Mouse (Mus musculus): ENCODE data around the gene Cdh10.

DNA sequence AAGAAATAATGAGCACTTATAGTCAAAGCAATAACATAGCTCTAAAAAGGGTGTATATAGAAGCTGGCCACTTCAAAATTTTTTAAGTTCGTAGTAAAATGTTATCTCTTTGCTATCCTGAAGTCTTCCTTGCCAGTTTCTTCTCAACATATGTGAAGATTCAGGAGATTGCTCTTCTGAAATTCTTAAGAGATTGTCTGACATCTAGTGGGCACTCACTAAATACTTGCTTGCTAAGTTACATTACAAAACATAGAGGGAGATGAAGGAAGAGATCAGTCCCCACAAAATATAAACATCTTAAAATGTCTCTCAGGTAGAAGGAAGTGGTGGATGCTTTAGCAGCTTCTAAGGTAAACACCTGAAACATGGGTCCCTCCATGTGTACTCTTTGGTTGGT lies 221.3 kb downstream of the Cdh10 start:
- TF ChIP-seq CTCF (conservative IDR thresholded peaks at IDR 0.05; ENCODE audit: insufficient read depth, insufficient read length, low read depth, low read length) (no peak), POLR2A (IDR thresholded peaks at IDR 0.05; ENCODE audit: low read depth, low read length) (no peak)

Measured in kidney, adult 2 months (tissue).